Mouse (Mus musculus) lung, embryonic 15.5 days (tissue): Measurements from ENCODE around the gene Gm13279. TPM values are rescaled to one million over a fixed set of nuclear protein-coding genes. Genes with fewer than 3 reads are reported as not detected.
"Not testable (repeated sequence)": the region's sequence is repeated elsewhere in the genome, so short reads cannot be mapped to it uniquely, and the experiment has no call there.

ENCODE experiments used
- ATAC-seq: fragments of 200-750 bp; cut with Nextera tagmentation; 2 replicates; pipeline ENCODE4 v1.8.0; 2017; ENCODE audit warnings: moderate number of reproducible peaks, borderline replicate concordance; ENCODE audit not compliant: low FRiP score, low TSS enrichment; ENCODE audit errors: extremely low read depth
- H3K27ac ChIP-seq: fragments of 300-500 bp; sonication (generic); 2 replicates; pipeline ENCODE4 v1.5.1; 2015; ENCODE audit warnings: moderate library complexity, mild to moderate bottlenecking, inconsistent platforms
- H3K27me3 ChIP-seq: fragments of 300-500 bp; sonication (generic); 2 replicates; pipeline ENCODE4 v1.6.1; 2015; ENCODE audit warnings: inconsistent platforms
- H3K36me3 ChIP-seq: fragments of 300-500 bp; sonication (generic); 2 replicates; pipeline ENCODE4 v1.6.1; 2015; ENCODE audit warnings: inconsistent platforms
- H3K4me1 ChIP-seq: fragments of 300-500 bp; sonication (generic); 2 replicates; pipeline ENCODE4 v1.6.1; 2015; ENCODE audit warnings: inconsistent platforms
- H3K4me2 ChIP-seq: fragments of 300-500 bp; sonication (generic); 2 replicates; pipeline ENCODE4 v1.6.1; 2015; ENCODE audit warnings: inconsistent platforms, mild to moderate bottlenecking, moderate library complexity
- H3K4me3 ChIP-seq: fragments of 300-500 bp; sonication (generic); 2 replicates; pipeline ENCODE4 v1.5.1; 2015; ENCODE audit warnings: mild to moderate bottlenecking, inconsistent platforms
- H3K9ac ChIP-seq: fragments of 300-500 bp; sonication (generic); 2 replicates; pipeline ENCODE4 v1.6.1; 2015; ENCODE audit warnings: inconsistent platforms
- H3K9me3 ChIP-seq: fragments of 300-500 bp; sonication (generic); 2 replicates; pipeline ENCODE4 v1.6.1; 2016; ENCODE audit warnings: inconsistent platforms
- WGBS: fragments of 180-500 bp; shearing (Covaris S2); methylation state at CpG from one replicate; pipeline ENCODE4 v1.1.7; 2015; 5-methylcytosine and 5-hydroxymethylcytosine counted together
- polyA plus RNA-seq: library from polyadenylated mRNA; unstranded; fragments of >200 nt; fragmentation: Nextera tagmentation; extraction: Ambion mirVana; gene quantifications from 2 replicates; pipeline ENCODE4 v1.2.1, GENCODE M21; 2015

The Gm13279 gene
- polyA plus RNA-seq, result not detected in 2 replicates

GRCm38 (mm10) chr4:88797097-88797496 lies at the start of gene Gm13279:
Gm13279 (plus strand) TSS chr4:88797397.
- H3K36me3 ChIP-seq, H3K9ac ChIP-seq, H3K27me3 ChIP-seq, H3K4me1 ChIP-seq, ATAC-seq, H3K4me3 ChIP-seq, H3K4me2 ChIP-seq, H3K27ac ChIP-seq, H3K9me3 ChIP-seq: not testable (repeated sequence)
- no CpG with 5 or more reads among the region's 28 CpGs for WGBS

GRCm38 (mm10) chr4:88749926-88750325 lies 47.3 kb upstream of the Gm13279 start:
- H3K36me3 ChIP-seq, result no peaks in the 10 kb centered on the region
- no peak overlapping the region for H3K4me3 ChIP-seq
- H3K27ac ChIP-seq, result no peak overlapping the region
- no peaks in the 10 kb centered on the region for H3K27me3 ChIP-seq
- H3K9me3 ChIP-seq, result no peaks in the 10 kb centered on the region
- no peak overlapping the region for H3K9ac ChIP-seq
- 51% methylated on average over 6 of the region's 6 CpGs for WGBS
- no peak overlapping the region for H3K4me2 ChIP-seq
- ATAC-seq, result no peak
- 0 out of 2 replicates have a peak, but pooled peaks cover 3% of the 10 kb centered on the region for H3K4me1 ChIP-seq

DNA sequence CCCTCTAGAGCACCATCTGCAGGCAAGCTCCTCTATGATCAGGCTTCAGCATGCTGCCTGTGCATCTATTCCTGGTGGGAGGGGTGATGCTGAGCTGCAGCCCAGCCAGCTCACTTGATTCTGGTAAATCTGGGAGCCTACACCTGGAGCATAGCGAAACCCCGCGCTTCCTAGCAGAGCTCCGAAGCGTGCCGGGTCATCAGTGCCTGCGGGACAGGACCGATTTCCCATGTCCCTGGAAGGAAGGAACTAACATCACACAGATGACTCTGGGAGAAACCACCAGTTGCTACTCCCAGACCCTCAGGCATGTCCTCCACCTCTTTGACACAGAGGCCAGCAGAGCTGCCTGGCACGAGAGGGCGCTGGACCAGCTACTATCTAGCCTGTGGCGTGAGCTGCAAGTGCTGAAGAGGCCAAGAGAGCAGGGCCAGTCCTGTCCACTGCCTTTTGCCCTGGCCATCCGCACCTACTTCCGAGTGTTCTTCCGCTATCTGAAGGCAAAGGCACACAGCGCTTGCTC lies 42.3 kb upstream of the Gm13279 start, which contains the start of gene Gm13271:
Gene Gm13271, plus strand, starts transcription at position 51 of the 523 bp plus-strand sequence.
- 74% methylated on average over 15 of the region's 15 CpGs for WGBS
- H3K4me2 ChIP-seq, H3K36me3 ChIP-seq, H3K4me1 ChIP-seq, ATAC-seq, H3K9ac ChIP-seq, H3K9me3 ChIP-seq, H3K4me3 ChIP-seq, H3K27ac ChIP-seq, H3K27me3 ChIP-seq: not testable (repeated sequence)

- H3K9ac ChIP-seq, result peak overlapping the region; percentile 74
- H3K4me2 ChIP-seq, result peak overlapping the region; percentile 85
- not testable (repeated sequence) for H3K9me3 ChIP-seq, ATAC-seq, H3K36me3 ChIP-seq, H3K4me1 ChIP-seq, H3K27me3 ChIP-seq
- 10% methylated on average over 28 of the region's 31 CpGs for WGBS
- H3K27ac ChIP-seq, result peak overlapping the region; percentile 97
- H3K4me3 ChIP-seq, result peak overlapping the region; percentile 60
These were observed 40.4 kb upstream of the Gm13279 start for GRCm38 (mm10) chr4:88756581-88757513.

- WGBS, result under 1% methylated on average over 19 of the region's 21 CpGs
- H3K27ac ChIP-seq, result peak overlapping the region; percentile 97
- peak; percentile 100 for ATAC-seq
- H3K9ac ChIP-seq, result peak overlapping the region; percentile 74; the same call in 1 of the 2 replicates
- H3K36me3 ChIP-seq, H3K27me3 ChIP-seq, H3K4me1 ChIP-seq, H3K9me3 ChIP-seq: not testable (repeated sequence)
- H3K4me3 ChIP-seq, result peak overlapping the region; percentile 60
- peak overlapping the region; percentile 85 for H3K4me2 ChIP-seq
These were observed 39.6 kb upstream of the Gm13279 start for GRCm38 (mm10) chr4:88757628-88758031.

DNA sequence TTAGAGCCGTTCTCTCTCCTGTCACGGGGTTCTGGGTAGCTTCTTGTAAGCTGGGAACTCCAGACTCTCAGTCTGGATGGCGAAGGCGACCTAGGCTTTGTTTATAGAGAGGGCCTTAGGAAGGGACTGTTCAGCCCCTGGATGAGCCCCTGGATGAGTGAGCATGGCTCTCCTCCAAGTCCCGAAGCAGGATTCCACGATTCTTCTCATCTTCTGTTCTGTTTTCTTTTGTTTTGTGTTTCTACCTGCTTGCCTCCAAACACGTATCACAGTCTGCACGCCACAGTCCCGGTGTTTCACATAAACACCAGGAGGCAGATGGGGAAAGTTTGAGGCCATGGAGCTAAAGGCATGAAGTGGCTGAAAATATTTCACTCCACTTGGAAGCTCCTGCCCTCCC lies 38.4 kb upstream of the Gm13279 start:
- not testable (repeated sequence) for H3K9ac ChIP-seq, H3K4me1 ChIP-seq, H3K27me3 ChIP-seq, H3K4me3 ChIP-seq, H3K27ac ChIP-seq, H3K9me3 ChIP-seq, H3K36me3 ChIP-seq, ATAC-seq, H3K4me2 ChIP-seq
- 82% methylated on average over 9 of the region's 9 CpGs for WGBS

DNA sequence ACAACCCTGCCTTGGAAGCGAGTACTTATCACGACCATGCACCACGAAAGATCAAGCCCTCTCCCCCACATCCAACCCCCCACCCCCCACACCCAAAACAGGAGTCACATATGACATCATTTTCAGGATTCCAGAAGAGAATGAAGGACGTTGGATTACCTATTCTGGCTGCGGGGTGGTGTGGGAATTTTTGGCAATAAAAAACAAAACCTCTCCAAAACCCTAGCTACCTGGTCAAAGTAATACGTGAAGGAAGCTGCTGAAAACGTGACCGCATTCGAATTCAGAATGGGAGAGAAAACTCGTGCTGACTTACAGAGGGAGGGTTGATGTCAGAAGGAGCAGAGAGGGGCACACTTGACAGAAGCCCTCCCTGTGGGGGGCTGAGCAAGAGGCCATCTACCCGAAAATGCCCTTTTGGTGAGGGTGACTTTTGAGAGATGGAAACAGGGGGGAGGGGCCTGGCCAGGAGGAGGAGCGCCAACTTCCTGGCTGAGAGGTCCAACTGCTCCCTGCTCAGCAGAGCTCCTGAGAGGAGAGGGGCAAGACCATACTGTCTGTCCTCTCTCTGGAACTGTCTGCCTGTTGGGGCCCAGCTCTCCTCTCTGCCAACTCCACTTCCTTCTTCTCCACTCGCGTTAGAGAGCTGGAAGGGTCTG lies 37.5 kb upstream of the Gm13279 start, which contains the start of gene Gm13283:
Gene Gm13283, plus strand, starts transcription at position 510 of the 659 bp plus-strand sequence.
- Histone ChIP-seq H3K27ac (peak within 1 kb of the TSS; percentile 75), H3K4me2 (peak within 1 kb of the TSS; percentile 50), H3K4me3 (peak within 1 kb of the TSS; percentile 35)
- not testable (repeated sequence) for H3K9ac ChIP-seq, ATAC-seq, H3K4me1 ChIP-seq, H3K27me3 ChIP-seq, H3K36me3 ChIP-seq, H3K9me3 ChIP-seq
- 21% methylated on average over 7 of the region's 14 CpGs for WGBS

DNA sequence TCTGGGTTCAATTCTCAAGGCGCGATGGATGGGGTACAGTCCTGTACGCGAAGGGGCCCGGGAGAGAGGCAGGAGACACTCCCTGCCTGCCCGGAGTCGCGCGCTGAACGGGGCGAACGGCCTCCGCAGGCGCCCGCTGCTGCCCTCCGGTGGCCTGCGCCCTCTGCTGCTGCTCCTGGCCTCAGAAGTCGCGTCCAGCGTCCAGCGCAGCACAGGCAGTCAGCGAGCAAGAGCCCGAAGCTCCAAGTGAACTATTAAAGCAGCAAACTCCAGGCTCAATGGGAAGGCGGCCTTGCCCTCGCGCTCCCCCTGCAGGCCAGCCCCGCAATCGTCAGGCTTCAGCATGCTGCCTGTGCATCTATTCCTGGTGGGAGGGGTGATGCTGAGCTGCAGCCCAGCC lies 36.8 kb upstream of the Gm13279 start:
- not testable (repeated sequence) for ATAC-seq, H3K27me3 ChIP-seq, H3K4me1 ChIP-seq, H3K36me3 ChIP-seq, H3K9ac ChIP-seq, H3K9me3 ChIP-seq
- peak overlapping the region; percentile 35 for H3K4me3 ChIP-seq
- peak overlapping the region; percentile 50 for H3K4me2 ChIP-seq
- peak overlapping the region; percentile 75 for H3K27ac ChIP-seq
- WGBS, result under 1% methylated on average over 22 of the region's 28 CpGs

- WGBS, result 55% methylated on average over 6 of the region's 8 CpGs
- not testable (repeated sequence) for H3K36me3 ChIP-seq, H3K27ac ChIP-seq, H3K9me3 ChIP-seq, ATAC-seq, H3K4me1 ChIP-seq, H3K4me3 ChIP-seq, H3K27me3 ChIP-seq, H3K9ac ChIP-seq, H3K4me2 ChIP-seq
These were observed 35.4 kb upstream of the Gm13279 start for GRCm38 (mm10) chr4:88761776-88762175.

DNA sequence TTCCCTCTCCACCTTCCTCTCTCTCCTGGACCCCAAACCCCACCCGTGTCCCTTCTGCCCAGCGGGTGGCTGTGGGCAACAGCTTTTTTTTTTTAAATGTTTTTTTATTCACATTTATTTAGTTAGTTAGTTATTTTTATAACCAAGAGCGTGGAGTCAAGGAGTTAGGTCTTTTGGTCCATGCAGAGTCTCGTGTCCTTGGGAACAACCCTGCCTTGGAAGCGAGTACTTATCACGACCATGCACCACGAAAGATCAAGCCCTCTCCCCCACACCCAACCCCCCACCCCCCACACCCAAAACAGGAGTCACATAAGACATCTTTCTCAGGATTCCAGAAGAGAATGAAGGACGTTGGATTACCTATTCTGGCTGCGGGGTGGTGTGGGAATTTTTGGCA lies 34.9 kb upstream of the Gm13279 start:
- H3K27me3 ChIP-seq, H3K27ac ChIP-seq, H3K36me3 ChIP-seq, H3K4me1 ChIP-seq, H3K4me2 ChIP-seq, H3K9me3 ChIP-seq, ATAC-seq, H3K4me3 ChIP-seq, H3K9ac ChIP-seq: not testable (repeated sequence)
- 47% methylated on average over 9 of the region's 9 CpGs for WGBS

GRCm38 (mm10) chr4:88763384-88764018 lies 33.7 kb upstream of the Gm13279 start:
- not testable (repeated sequence) for H3K27me3 ChIP-seq, H3K36me3 ChIP-seq, H3K4me1 ChIP-seq, ATAC-seq, H3K9me3 ChIP-seq
- H3K4me3 ChIP-seq, result peak overlapping the region; percentile 31
- peak overlapping the region; percentile 77 for H3K27ac ChIP-seq
- peak overlapping the region; percentile 50 for H3K4me2 ChIP-seq
- H3K9ac ChIP-seq, result peak overlapping the region; percentile 27; the same call in 1 of the 2 replicates
- 2% methylated on average over 41 of the region's 42 CpGs for WGBS
